Mouse (Mus musculus) embryonic fibroblast, embryonic 13.5 days (primary cell): ENCODE data around the gene Cadm2.

Source experiments
- CTCF ChIP-seq: IDR thresholded peaks from 2 replicates; pipeline ENCODE4 v1.5.1; 2011; ENCODE audit warnings: mild to moderate bottlenecking, control low read depth, low read length, moderate library complexity, borderline replicate concordance; ENCODE audit not compliant: insufficient read depth
- POLR2A ChIP-seq: IDR thresholded peaks from 2 replicates; pipeline ENCODE4 v1.6.1; 2011; ENCODE audit warnings: low read depth, mild to moderate bottlenecking, control low read depth, low read length, moderate library complexity

DNA sequence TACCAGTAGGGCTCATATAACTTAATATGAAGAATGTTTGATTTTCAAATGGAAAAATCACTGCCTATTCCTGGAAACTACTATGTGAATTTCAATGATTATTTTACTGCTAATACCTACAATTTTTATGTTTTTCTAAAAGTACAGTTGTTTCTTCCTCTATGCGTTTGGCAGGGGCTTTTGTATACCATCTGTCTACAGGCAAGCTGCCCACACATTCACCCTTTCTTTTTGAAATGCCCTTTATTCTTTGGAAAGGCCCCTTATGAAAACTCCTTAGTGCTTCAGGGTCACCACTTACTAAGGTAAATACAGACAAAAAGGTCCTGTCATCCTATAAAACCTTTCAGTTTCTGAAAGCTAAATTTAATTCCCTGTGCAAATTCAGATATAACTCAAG is 195.3 kb downstream of the Cadm2 start:
- no peak for TF ChIP-seq POLR2A
- TF ChIP-seq CTCF: no peak
